Mouse (Mus musculus) liver, embryonic 16.5 days (tissue): Measurements from ENCODE around the gene Dnal4. TPM values are rescaled to one million over a fixed set of nuclear protein-coding genes. Genes with fewer than 3 reads are reported as not detected.

Experiments used
- ATAC-seq: fragments of 200-750 bp; cut with Nextera tagmentation; 2 replicates; pipeline ENCODE4 v1.8.0; 2017; ENCODE audit warnings: low read depth, mild to moderate bottlenecking, moderate number of reproducible peaks, moderate library complexity
- H3K27ac ChIP-seq: fragments of 300-500 bp; sonication (generic); 2 replicates; pipeline ENCODE4 v1.5.1; 2014; ENCODE audit warnings: mild to moderate bottlenecking, low read length
- H3K27me3 ChIP-seq: fragments of 300-500 bp; sonication (generic); 2 replicates; pipeline ENCODE4 v1.6.1; 2014; ENCODE audit warnings: low read depth, low read length, mixed read lengths; ENCODE audit not compliant: control insufficient read depth, insufficient read depth
- H3K36me3 ChIP-seq: fragments of 300-500 bp; sonication (generic); 2 replicates; pipeline ENCODE4 v1.6.1; 2014; ENCODE audit warnings: mild to moderate bottlenecking; ENCODE audit not compliant: control insufficient read depth, insufficient read depth
- H3K4me1 ChIP-seq: fragments of 300-500 bp; sonication (generic); 2 replicates; pipeline ENCODE4 v1.6.1; 2014; ENCODE audit warnings: low read depth, low read length, mixed read lengths; ENCODE audit not compliant: control insufficient read depth
- H3K4me2 ChIP-seq: fragments of 300-500 bp; sonication (generic); 2 replicates; pipeline ENCODE4 v1.6.1; 2014; ENCODE audit warnings: low read depth, low read length, mixed read lengths
- H3K4me3 ChIP-seq: fragments of 300-500 bp; sonication (generic); 2 replicates; pipeline ENCODE4 v1.5.1; 2014; ENCODE audit warnings: low read depth, mild to moderate bottlenecking, low read length
- H3K9ac ChIP-seq: fragments of 300-500 bp; sonication (generic); 2 replicates; pipeline ENCODE4 v1.6.1; 2014; ENCODE audit warnings: low read depth, low read length
- H3K9me3 ChIP-seq: fragments of 300-500 bp; sonication (generic); replicated peaks from 2 replicates; pipeline ENCODE4 v1.6.1; 2016; ENCODE audit warnings: low read length; ENCODE audit not compliant: control insufficient read depth
- WGBS: fragments of 180-500 bp; shearing (Covaris S2); extraction: QIAGEN DNeasy Blood & Tissue Kit; methylation state at CpG from one replicate; pipeline ENCODE4 v1.1.7; 2014; ENCODE audit not compliant: insufficient replicate concordance; 5-methylcytosine and 5-hydroxymethylcytosine counted together
- polyA plus RNA-seq: library from polyadenylated mRNA; unstranded; fragments of >200 nt; fragmentation: Nextera tagmentation; extraction: Ambion mirVana; gene quantifications from 2 replicates; pipeline ENCODE4 v1.2.1, GENCODE M21; 2015

The Dnal4 gene
- polyA plus RNA-seq, 1 experiment from 2014 or later: 8.3 TPM

DNA sequence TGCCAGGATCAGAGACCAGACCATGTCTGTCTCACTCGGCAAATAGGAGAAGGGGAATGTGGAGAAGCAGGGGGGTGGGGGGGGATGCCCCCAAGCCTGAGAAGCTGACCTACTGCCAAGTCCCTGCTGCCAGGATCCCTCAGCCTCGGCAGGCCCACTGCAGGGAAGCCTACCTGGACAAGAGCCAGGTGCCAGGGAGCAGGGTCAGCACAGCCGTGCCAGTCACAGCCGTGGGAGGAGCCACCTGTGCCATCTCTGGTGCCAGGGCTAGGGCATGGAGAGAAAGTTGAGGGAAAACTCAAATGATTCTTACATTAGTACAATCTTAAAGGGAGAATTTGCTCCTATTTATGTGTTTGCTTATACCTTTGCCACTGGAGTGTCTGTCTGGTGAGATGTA, 24.7 kb upstream of the Dnal4 start:
- Histone ChIP-seq H3K27ac (no peak overlapping the region), H3K9ac (no peak overlapping the region), H3K36me3 (no peaks in the 10 kb centered on the region), H3K4me2 (no peak overlapping the region), H3K4me3 (no peak overlapping the region), H3K9me3 (no peaks in the 10 kb centered on the region), H3K4me1 (no peaks in the 10 kb centered on the region; the same call in none of the 2 replicates), H3K27me3 (peaks cover 59% of the 10 kb centered on the region)
- WGBS: 57% methylated on average over 4 of the region's 4 CpGs
- ATAC-seq: no peak

DNA sequence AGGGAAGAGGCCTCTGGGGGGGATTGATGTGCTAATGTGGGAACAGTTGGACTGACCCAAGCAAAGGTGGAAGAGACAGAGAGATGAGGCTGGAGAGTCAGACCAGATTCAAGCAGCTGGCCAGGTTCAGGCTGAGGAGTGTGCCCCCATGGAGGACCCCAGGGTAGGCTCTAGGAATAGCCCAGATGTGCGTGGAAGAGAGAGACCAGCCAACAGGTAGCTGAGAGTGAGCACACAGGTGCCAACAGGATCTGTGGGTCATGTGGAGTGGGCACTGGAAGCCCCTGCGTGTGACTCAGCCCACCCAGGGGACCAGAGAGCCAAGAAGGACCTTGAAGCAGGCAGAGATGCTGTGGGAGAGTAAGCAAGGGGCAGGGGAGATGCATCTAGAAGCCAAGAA, 24.0 kb upstream of the Dnal4 start:
- 54% methylated on average over 2 of the region's 2 CpGs for whole genome bisulfite sequencing
- Histone ChIP-seq H3K4me1 (no peaks in the 10 kb centered on the region; the same call in none of the 2 replicates), H3K9me3 (no peaks in the 10 kb centered on the region), H3K4me3 (no peak overlapping the region), H3K4me2 (no peak overlapping the region), H3K9ac (no peak overlapping the region), H3K27me3 (peaks cover 53% of the 10 kb centered on the region), H3K36me3 (no peaks in the 10 kb centered on the region), H3K27ac (no peak overlapping the region)
- no peak for ATAC-seq

DNA sequence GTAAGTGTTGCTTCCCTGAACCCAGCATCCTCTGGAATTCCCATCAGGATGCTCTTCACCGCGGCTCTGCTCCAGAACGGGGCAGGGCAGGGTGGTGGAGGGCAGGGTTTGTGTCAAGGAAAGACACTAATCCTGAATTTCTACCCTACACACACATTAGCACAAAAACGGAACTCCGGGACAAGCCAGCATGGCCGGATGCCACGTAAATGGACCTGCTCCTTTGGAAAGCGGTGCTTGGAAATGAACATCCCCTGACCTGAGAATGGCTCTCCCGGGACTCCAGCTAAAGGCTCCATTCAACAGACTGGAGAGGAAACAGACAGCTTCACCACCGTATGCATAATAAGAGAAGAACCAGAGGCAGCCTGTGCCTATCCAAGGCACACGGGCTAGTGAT, 23.1 kb upstream of the Dnal4 start:
- Histone ChIP-seq H3K27me3 (peaks cover 43% of the 10 kb centered on the region), H3K4me3 (no peak overlapping the region), H3K27ac (no peak overlapping the region), H3K9me3 (no peaks in the 10 kb centered on the region), H3K4me1 (no peaks in the 10 kb centered on the region; the same call in none of the 2 replicates), H3K9ac (no peak overlapping the region), H3K36me3 (no peaks in the 10 kb centered on the region), H3K4me2 (no peak overlapping the region)
- ATAC-seq: no peak
- WGBS: 54% methylated on average over 11 of the region's 11 CpGs

DNA sequence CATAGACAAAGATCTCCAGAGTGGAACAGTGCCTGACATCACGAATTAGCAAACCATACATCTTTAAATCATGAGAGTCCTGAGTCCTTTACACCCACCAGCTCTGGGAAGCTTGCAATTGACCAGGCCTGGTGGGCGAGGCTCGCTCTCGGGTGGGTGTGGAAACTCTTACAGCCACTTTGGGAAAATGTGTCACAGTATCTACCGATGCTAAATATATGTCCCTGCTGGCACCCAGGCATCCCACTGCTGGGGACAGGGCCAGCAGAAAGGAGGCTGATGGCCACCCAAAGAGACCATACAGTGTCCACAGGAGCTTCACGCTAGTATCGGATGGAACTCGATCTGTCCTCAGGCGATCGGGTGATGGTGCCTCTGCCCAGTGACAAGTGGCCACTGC, 20.9 kb upstream of the Dnal4 start:
- no peaks in the 10 kb centered on the region for H3K9me3 ChIP-seq
- H3K4me1 ChIP-seq: no peaks in the 10 kb centered on the region
- no peak overlapping the region for H3K9ac ChIP-seq
- peaks cover 25% of the 10 kb centered on the region for H3K27me3 ChIP-seq
- H3K27ac ChIP-seq: no peak overlapping the region
- no peak overlapping the region for H3K4me2 ChIP-seq
- ATAC-seq: no peak
- H3K36me3 ChIP-seq: no peaks in the 10 kb centered on the region
- WGBS: 74% methylated on average over 10 of the region's 10 CpGs
- H3K4me3 ChIP-seq: no peak overlapping the region

DNA sequence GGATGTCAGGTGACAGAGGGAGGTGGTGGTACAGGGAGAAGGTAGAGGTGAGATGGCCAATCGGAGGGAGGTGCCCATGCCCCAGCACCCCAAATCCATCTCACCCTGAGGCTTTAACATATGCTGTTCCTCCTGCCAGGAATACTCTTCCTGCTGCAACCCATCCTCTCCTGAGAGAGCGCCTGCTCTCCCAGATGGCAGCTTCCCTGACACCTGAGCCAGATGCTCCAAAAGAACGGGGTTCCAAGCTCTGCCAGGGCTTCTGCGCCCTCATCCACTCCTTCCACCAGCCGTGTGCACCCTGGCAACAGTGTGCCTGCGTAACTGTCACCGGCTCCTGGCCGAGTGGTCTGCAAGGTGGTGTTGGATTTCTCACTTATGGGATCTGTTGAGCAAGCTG, 20.0 kb upstream of the Dnal4 start:
- H3K27ac ChIP-seq: no peak overlapping the region
- no peak overlapping the region for H3K4me2 ChIP-seq
- WGBS: 57% methylated on average over 8 of the region's 8 CpGs
- H3K36me3 ChIP-seq: no peaks in the 10 kb centered on the region
- peaks cover 16% of the 10 kb centered on the region for H3K27me3 ChIP-seq
- no peaks in the 10 kb centered on the region for H3K4me1 ChIP-seq
- H3K9me3 ChIP-seq: no peaks in the 10 kb centered on the region
- no peak for ATAC-seq
- H3K4me3 ChIP-seq: no peak overlapping the region
- no peak overlapping the region for H3K9ac ChIP-seq

DNA sequence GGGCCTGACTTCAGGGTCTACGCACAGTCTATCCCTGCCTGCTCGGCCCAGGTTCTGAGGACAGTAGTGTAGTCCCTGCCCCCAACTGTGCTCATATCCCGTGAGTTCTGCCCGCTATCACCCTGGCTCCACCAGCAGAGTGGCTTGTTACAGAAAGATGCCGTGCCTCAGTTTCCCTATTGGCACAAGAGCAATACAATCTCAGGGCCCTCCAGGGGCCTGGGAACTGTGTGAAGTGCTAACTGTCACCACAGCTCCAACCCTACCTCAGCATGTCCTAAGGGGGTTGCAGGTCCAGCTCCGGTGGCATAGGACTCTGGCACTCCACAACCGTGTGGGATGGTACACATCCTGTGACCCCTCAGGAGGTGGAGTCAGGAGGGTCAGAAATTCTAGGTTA, 19.4 kb upstream of the Dnal4 start:
- no peak overlapping the region for H3K27ac ChIP-seq
- H3K27me3 ChIP-seq: peaks cover 10% of the 10 kb centered on the region
- H3K4me1 ChIP-seq: no peaks in the 10 kb centered on the region
- no peak for ATAC-seq
- H3K9ac ChIP-seq: no peak overlapping the region
- H3K36me3 ChIP-seq: no peaks in the 10 kb centered on the region
- H3K4me2 ChIP-seq: no peak overlapping the region
- no peak overlapping the region for H3K4me3 ChIP-seq
- WGBS: 65% methylated on average over 7 of the region's 7 CpGs
- no peaks in the 10 kb centered on the region for H3K9me3 ChIP-seq

DNA sequence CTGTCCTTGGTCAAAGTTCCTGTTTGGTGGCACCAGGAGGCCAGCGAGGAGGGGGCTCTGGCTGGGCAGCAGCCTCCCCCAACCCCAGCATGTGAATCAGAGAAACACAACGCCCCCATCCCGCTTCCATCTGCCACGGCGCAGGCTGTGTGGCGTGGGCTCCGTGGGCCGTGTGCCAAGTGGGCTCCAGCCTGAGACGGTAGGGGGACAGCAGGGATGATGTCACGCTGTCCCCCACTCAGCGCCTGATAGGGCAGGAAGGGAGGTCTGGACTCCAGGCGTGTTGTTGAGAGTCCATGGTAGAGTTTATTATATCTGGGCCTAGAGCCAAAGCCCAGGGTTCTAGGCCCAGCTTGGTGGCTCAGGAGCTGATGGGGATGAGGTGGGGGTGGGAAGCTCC, 18.6 kb upstream of the Dnal4 start:
- H3K36me3 ChIP-seq: no peaks in the 10 kb centered on the region
- H3K27ac ChIP-seq: no peak overlapping the region
- 71% methylated on average over 12 of the region's 12 CpGs for WGBS
- no peak overlapping the region for H3K9ac ChIP-seq
- H3K27me3 ChIP-seq: peaks cover 3% of the 10 kb centered on the region
- no peak overlapping the region for H3K4me2 ChIP-seq
- H3K9me3 ChIP-seq: no peaks in the 10 kb centered on the region
- H3K4me3 ChIP-seq: no peak overlapping the region
- no peak for ATAC-seq
- H3K4me1 ChIP-seq: no peaks in the 10 kb centered on the region

DNA sequence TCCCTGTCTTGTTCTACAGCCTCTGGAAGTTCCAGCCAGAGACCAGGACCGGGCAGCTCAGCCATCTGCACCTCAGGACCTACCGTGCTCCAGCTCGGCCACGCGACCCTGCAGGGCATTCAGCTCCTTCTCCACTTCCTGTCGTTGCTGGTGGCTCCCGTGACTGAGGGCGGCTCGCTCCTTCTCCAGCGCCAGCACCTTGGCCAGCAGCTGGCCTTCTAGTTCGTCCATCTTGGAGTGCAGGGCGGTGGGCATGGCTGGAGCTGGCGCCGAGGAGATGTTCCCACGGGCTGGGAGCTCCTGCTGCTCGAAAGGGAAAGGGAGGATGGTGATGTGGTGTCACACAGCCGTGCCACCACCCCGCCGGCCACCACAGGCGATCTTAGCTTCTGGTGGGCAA, 16.5 kb upstream of the Dnal4 start:
- H3K9me3 ChIP-seq: no peaks in the 10 kb centered on the region
- H3K27me3 ChIP-seq: peaks cover 3% of the 10 kb centered on the region
- H3K36me3 ChIP-seq: no peaks in the 10 kb centered on the region
- no peak overlapping the region for H3K9ac ChIP-seq
- 15% methylated on average over 20 of the region's 20 CpGs for WGBS
- no peak for ATAC-seq
- H3K4me1 ChIP-seq: no peaks in the 10 kb centered on the region
- H3K4me3 ChIP-seq: no peak overlapping the region
- no peak overlapping the region for H3K4me2 ChIP-seq
- no peak overlapping the region for H3K27ac ChIP-seq

DNA sequence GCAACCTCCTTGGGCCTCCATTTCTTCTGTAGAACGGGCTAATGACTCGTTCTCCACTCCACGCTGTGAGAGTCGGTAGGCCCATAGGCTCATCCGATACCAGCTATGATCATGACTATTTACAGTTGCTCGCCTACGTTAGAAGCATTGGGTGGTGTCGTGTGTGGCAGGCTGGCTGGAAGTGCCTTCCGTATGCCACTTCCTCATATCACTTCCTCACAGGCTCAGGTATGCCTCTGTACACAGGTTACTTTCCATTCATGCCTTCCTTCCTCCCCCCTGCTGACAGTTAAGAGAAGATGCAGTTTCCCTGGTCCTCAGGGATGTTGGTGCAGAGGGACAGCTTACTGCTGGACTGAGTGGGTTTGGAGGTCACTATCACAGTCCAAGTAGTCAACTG, 15.4 kb upstream of the Dnal4 start:
- no peak for ATAC-seq
- Histone ChIP-seq H3K9ac (no peak overlapping the region), H3K27ac (no peak overlapping the region), H3K4me2 (no peak overlapping the region), H3K4me3 (no peak overlapping the region), H3K9me3 (no peaks in the 10 kb centered on the region), H3K27me3 (peaks cover 3% of the 10 kb centered on the region), H3K4me1 (no peaks in the 10 kb centered on the region), H3K36me3 (no peaks in the 10 kb centered on the region)
- WGBS: 65% methylated on average over 9 of the region's 9 CpGs

DNA sequence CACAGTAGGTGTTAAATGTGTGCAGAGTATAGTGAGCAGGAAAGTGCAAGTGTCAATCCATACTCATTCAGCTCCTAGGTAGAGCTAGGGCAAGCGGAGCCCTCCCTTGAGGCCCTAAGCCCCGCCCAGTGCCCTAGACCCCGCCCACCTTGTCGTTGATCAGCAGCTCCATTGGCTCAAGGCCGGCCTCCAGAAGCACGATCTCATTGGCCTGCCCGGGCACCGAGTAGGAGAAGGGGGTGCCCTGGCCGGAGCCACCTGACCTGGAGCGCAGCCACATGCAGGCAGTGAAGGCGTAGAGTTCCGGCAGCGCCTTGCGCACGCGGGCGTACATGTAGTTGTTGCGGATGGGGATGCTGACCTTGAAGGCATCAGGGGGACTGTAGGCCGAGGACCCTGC, 14.8 kb upstream of the Dnal4 start:
- no peaks in the 10 kb centered on the region for H3K9me3 ChIP-seq
- H3K4me2 ChIP-seq: no peak overlapping the region
- no peak overlapping the region for H3K27ac ChIP-seq
- no peaks in the 10 kb centered on the region for H3K4me1 ChIP-seq
- H3K4me3 ChIP-seq: no peak overlapping the region
- H3K27me3 ChIP-seq: peaks cover 7% of the 10 kb centered on the region
- no peak overlapping the region for H3K9ac ChIP-seq
- no peak for ATAC-seq
- 26% methylated on average over 19 of the region's 19 CpGs for WGBS
- H3K36me3 ChIP-seq: no peaks in the 10 kb centered on the region
